Mouse (Mus musculus): ENCODE measurements around the gene Ankrd31. TPM values are rescaled to one million over a fixed set of nuclear protein-coding genes. Genes with fewer than 3 reads are reported as not detected.

The Ankrd31 gene
- total RNA-seq (2014; rRNA removed) (0.05 and 0.09 TPM in 2 replicates), polyA plus RNA-seq (2015; fragmentation: Nextera tagmentation; extraction: Ambion mirVana) (0.14 and 0.16 TPM in 2 replicates)

DNA sequence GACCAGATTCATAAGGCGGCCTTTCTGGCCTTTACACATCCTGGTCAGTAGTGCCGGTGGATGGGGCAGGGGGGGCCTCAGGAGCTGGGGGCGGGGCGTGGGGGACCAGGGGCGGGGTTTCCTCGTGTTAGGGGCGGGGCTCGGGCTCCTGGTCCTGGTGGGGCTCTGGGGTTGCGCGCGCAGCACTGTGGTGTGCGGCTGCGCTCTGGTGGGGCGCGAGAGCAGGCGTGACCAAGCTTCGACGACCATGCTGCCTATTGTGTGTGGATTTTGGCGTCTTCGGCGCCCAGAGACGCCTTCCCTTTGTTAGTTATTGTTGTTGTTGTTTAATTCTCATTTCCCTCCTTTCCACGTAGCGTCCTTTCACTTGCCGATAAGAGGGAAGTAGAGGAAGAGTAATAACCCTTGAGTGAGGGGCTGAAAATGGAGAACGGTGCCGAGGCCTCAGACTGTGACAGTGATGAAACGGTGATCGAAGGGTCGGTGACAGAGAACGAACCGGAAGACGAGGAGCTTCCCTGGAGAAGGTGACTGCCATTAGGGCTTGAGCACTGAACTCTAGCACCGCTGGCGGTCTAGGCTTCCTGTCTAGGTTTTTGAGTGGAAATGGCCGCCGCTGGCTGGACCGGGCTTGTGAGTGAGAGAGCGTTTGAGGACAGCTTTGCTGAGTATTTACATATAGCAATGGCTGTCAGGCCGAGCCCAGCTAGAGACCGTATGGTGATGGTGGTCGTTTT is at the start of gene Ankrd31:
Gene Ankrd31 (plus strand): TSS at position 164 of the 737 bp plus-strand sequence.
- Histone ChIP-seq H3K4me3 (ENCODE audit: low read depth, low read length) (no peak within 1 kb of the TSS), H3K9ac (replicated peaks; ENCODE audit: low read length, poor library complexity, severe bottlenecking) (no peak within 1 kb of the TSS), H3K36me3 (ENCODE audit: insufficient read depth, low read length) (no peaks in the 10 kb centered on the region), H3K9me3 (ENCODE audit: low read length) (no peaks in the 10 kb centered on the region), H3K4me2 (ENCODE audit: low read depth, low read length, poor library complexity, severe bottlenecking) (no peak within 1 kb of the TSS), H3K27me3 (ENCODE audit: insufficient read depth, low read length) (no peaks in the 10 kb centered on the region), H3K27ac (ENCODE audit: low read depth, low read length) (no peak within 1 kb of the TSS), H3K4me1 (ENCODE audit: insufficient read depth, low read length) (no peaks in the 10 kb centered on the region)
- no peak for TF ChIP-seq CTCF (IDR thresholded peaks at IDR 0.05)
- 91% methylated on average over 41 of the region's 42 CpGs for WGBS
- ATAC-seq (ENCODE audit: low FRiP score) (no peak), DNase-seq (ENCODE audit: low spot score) (no peak)

DNA sequence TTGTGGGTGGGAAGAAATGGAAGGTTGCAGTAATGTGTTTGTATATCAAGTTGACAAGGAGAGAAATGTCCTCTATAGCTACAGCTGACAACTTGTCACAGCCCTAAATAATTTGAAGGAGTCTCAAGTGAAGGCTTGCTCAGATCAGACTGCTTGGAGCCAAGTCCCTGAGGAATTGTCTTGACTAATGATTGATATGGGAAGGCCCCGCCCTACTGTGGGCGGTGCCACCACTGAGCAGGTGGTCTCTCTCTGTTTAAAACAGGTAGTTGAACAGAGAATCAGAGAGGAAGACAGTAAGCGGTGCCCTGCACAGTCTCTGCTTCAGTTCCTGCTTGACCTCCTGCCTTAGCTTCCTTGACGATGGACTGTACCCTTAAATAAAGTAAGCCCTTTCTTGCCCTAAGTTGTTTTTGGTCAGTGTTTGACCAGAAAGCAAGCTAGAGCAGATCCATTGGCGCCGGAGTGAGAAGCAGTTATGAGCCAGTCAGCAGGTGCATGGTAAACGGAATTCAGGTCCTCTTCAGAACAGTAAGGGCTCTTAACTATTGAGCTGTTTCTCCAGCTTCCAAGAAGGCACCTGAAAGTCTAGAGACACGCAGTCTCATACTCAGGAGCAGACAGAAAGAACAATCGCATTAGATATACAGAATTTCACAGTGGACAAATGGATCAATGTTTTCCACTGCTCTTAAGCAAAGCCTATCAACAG is 45.3 kb upstream of the Ankrd31 start:
- H3K9ac ChIP-seq (replicated peaks; ENCODE audit: low read length, poor library complexity, severe bottlenecking), result no peak overlapping the region
- no peaks in the 10 kb centered on the region for H3K4me1 ChIP-seq (ENCODE audit: insufficient read depth, low read length)
- no peak overlapping the region for H3K4me2 ChIP-seq (ENCODE audit: low read depth, low read length, poor library complexity, severe bottlenecking)
- DNase-seq (ENCODE audit: low spot score) (no peak), ATAC-seq (ENCODE audit: low FRiP score) (no peak)
- H3K4me3 ChIP-seq (ENCODE audit: low read depth, low read length), result no peak overlapping the region
- no peak overlapping the region for H3K27ac ChIP-seq (ENCODE audit: low read depth, low read length)
- TF ChIP-seq CTCF (IDR thresholded peaks at IDR 0.05), result no peak
- H3K36me3 ChIP-seq (ENCODE audit: insufficient read depth, low read length), result no peaks in the 10 kb centered on the region
- H3K27me3 ChIP-seq (ENCODE audit: insufficient read depth, low read length), result no peaks in the 10 kb centered on the region
- H3K9me3 ChIP-seq (ENCODE audit: low read length), result no peaks in the 10 kb centered on the region
- WGBS, result 79% methylated on average over 9 of the region's 9 CpGs

DNA sequence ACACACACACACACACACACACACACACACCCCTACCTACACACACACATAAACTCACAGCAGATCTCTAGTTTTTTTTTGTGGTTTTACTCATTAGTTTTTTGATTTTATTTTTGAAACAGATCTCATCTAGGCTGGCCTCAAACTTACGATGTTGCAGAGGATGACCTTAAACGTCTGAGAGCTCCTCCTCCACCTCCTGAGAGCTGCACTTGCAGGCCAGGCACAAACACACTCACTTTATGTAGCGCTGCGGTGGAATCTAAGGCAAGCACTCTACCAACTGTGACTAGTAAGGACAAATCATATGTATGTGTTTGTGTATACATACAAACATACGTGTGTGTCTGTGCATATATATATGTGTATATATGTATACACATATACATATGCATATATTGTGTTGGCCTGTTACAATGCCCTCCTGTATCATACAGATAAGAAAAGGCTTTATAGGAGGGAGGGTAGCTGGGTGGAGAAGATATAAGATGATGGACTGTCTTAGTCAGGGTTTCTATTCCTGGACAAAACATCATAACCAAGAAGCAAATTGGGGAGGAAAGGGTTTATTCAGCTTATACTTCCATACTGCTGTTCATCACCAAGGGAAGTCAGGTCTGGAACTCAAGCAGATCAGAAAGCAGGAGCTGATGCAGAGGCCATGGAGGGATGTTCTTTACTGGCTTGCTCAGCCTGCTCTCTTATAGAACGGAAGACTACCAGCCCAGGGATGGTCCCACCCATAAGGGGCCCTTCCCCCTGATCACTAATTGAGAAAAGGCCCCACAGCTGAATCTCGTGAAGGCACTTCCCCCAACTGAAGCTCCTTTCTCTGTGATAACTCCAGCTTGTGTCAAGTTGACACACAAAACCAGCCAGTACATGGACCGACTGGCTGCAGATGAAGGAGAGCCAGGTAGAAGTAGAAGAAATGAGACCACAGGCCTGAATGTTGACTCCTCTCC is 38.5 kb upstream of the Ankrd31 start:
- 81% methylated on average over 8 of the region's 8 CpGs for WGBS
- H3K9me3 ChIP-seq (ENCODE audit: low read length), result no peaks in the 10 kb centered on the region
- DNase-seq (ENCODE audit: low spot score) (no peak), ATAC-seq (ENCODE audit: low FRiP score) (no peak)
- H3K27ac ChIP-seq (ENCODE audit: low read depth, low read length), result no peak overlapping the region
- H3K9ac ChIP-seq (replicated peaks; ENCODE audit: low read length, poor library complexity, severe bottlenecking), result no peak overlapping the region
- H3K4me3 ChIP-seq (ENCODE audit: low read depth, low read length), result no peak overlapping the region
- no peaks in the 10 kb centered on the region for H3K36me3 ChIP-seq (ENCODE audit: insufficient read depth, low read length)
- no peaks in the 10 kb centered on the region for H3K27me3 ChIP-seq (ENCODE audit: insufficient read depth, low read length)
- H3K4me2 ChIP-seq (ENCODE audit: low read depth, low read length, poor library complexity, severe bottlenecking), result no peak overlapping the region
- H3K4me1 ChIP-seq (ENCODE audit: insufficient read depth, low read length), result no peaks in the 10 kb centered on the region
- TF ChIP-seq CTCF (IDR thresholded peaks at IDR 0.05), result no peak

DNA sequence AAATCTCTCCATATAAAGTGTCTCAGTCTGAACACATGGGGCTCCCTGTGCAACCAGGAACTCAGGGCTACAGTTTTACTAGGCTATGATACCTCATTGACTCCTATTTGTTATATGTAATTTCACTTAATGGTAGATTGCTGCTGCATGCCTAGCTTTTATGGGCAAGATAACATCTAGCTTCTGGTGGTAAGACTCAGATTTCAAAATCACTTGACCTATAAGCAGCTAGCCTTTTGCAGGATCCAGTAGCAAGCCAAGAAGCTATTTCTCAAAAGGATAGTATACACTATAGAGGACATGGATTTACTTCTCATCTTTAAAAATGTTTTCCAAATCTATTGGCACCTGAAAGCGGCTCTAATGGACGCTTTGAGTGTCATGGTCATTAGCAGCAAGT is 31.8 kb upstream of the Ankrd31 start:
- H3K4me2 ChIP-seq (ENCODE audit: low read depth, low read length, poor library complexity, severe bottlenecking), result no peak overlapping the region
- no peak for TF ChIP-seq CTCF (IDR thresholded peaks at IDR 0.05)
- H3K9me3 ChIP-seq (ENCODE audit: low read length), result no peaks in the 10 kb centered on the region
- no peak for ATAC-seq (ENCODE audit: low FRiP score)
- no peak for DNase-seq (ENCODE audit: low spot score)
- H3K36me3 ChIP-seq (ENCODE audit: insufficient read depth, low read length), result no peaks in the 10 kb centered on the region
- H3K4me1 ChIP-seq (ENCODE audit: insufficient read depth, low read length), result no peaks in the 10 kb centered on the region
- H3K9ac ChIP-seq (replicated peaks; ENCODE audit: low read length, poor library complexity, severe bottlenecking), result no peak overlapping the region
- no peak overlapping the region for H3K4me3 ChIP-seq (ENCODE audit: low read depth, low read length)
- H3K27me3 ChIP-seq (ENCODE audit: insufficient read depth, low read length), result no peaks in the 10 kb centered on the region
- H3K27ac ChIP-seq (ENCODE audit: low read depth, low read length), result no peak overlapping the region
- 88% methylated on average over 2 of the region's 2 CpGs for WGBS

DNA sequence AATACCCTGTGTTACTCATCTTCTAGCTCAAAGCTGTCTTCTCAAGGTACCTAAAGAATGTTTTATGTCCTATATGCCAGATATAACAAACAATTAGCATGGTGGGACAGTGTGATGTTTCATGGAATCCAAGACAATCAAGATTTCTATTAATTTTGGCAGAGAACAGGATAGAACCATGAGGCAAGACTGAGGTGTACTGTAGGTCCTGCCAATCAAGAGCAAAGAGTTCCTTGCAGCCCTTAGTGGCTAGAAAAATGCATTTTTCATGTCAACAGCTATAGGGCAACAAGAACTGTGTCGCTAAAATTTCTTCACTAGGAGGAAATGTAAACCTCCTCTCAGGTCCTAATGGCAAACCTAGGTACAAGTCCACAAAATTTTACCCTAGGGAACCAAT is 30.3 kb upstream of the Ankrd31 start:
- no peak overlapping the region for H3K4me2 ChIP-seq (ENCODE audit: low read depth, low read length, poor library complexity, severe bottlenecking)
- no peak for TF ChIP-seq CTCF (IDR thresholded peaks at IDR 0.05)
- H3K9me3 ChIP-seq (ENCODE audit: low read length), result no peaks in the 10 kb centered on the region
- H3K27ac ChIP-seq (ENCODE audit: low read depth, low read length), result no peak overlapping the region
- H3K36me3 ChIP-seq (ENCODE audit: insufficient read depth, low read length), result no peaks in the 10 kb centered on the region
- no peaks in the 10 kb centered on the region for H3K27me3 ChIP-seq (ENCODE audit: insufficient read depth, low read length)
- WGBS, result 70% methylated on average over 1 of the region's 1 CpGs
- ATAC-seq (ENCODE audit: low FRiP score) (no peak), DNase-seq (ENCODE audit: low spot score) (no peak)
- no peak overlapping the region for H3K4me3 ChIP-seq (ENCODE audit: low read depth, low read length)
- H3K4me1 ChIP-seq (ENCODE audit: insufficient read depth, low read length), result no peaks in the 10 kb centered on the region
- H3K9ac ChIP-seq (replicated peaks; ENCODE audit: low read length, poor library complexity, severe bottlenecking), result no peak overlapping the region

All from midbrain, postnatal 0 days (tissue).